8 mouse cellular contexts compared by ENCODE assay signal in genomic region chr2:91255661-91256150, GRCm38 (mm10). TPM values are rescaled to one million over a fixed set of nuclear protein-coding genes. Genes with fewer than 3 reads are reported as not detected.
A peak's percentile ranks its signal among the peaks of the same experiment; 100 is the strongest.
DNase-seq lines count a peak whose midpoint lies in the region; ATAC-seq lines count a peak whose summit lies in the region.

Gene Pacsin3 (plus strand): TSS chr2:91255954.

- peaks cover 88% of the 10 kb centered on the region for H3K27me3 ChIP-seq in liver, embryonic 12.5 days (replicated peaks)

- H3K4me1 ChIP-seq in liver, embryonic 12.5 days: peaks cover 31% of the 10 kb centered on the region

- H3K4me3 ChIP-seq in liver, embryonic 12.5 days: peak within 1 kb of the TSS; percentile 59

- peak; percentile 8 for ATAC-seq in inflammation-experienced regulatory T-cells, adult 6 months
- no peak for ATAC-seq in liver, embryonic 12.5 days

- no peak for DNase-seq in urinary bladder, adult 2 months (ENCODE audit: low spot score)
- DNase-seq in urinary bladder, adult 18-20 months (ENCODE audit: low spot score in 2 of 2): no peak
- DNase-seq in cerebellum, postnatal 10 days: peak; percentile 55 to 62
- peak; percentile 37 to 62 for DNase-seq in gastrocnemius, postnatal 36 days
- peak; percentile 61 for DNase-seq in right cerebral cortex, adult 18-20 months
- no peak for DNase-seq in urinary bladder, postnatal 4 days (ENCODE audit: low spot score in 2 of 2)

- no peaks in the 10 kb centered on the region for H3K36me3 ChIP-seq in liver, embryonic 12.5 days

- intact Hi-C loops in gastrocnemius, postnatal 36 days (cut with DNase I): no loop called here

- no peaks in the 10 kb centered on the region for H3K9me3 ChIP-seq in liver, embryonic 12.5 days (replicated peaks)

- WGBS in liver, embryonic 12.5 days (ENCODE audit: insufficient replicate concordance): 3% methylated on average over 27 of the region's 27 CpGs

- H3K27ac ChIP-seq in liver, embryonic 12.5 days: peak within 1 kb of the TSS; percentile 13; the same call in 1 of the 2 replicates

- H3K4me2 ChIP-seq in liver, embryonic 12.5 days: peak within 1 kb of the TSS; percentile 73

- H3K9ac ChIP-seq in liver, embryonic 12.5 days: peak within 1 kb of the TSS; percentile 54

RNA-seq across cellular contexts. Expression of gene Pacsin3, which starts in this region (rescaled TPM):
- 43.3 and 46.7 TPM in 2 replicates for polyA plus RNA-seq in urinary bladder, adult 2 months (2012; rRNA removed)
- total RNA-seq in gastrocnemius, postnatal 36 days (2021): 100 to 1,000 TPM; 333 to 372 TPM
- polyA plus RNA-seq in inflammation-experienced regulatory T-cells, adult 6 months (2017; shearing (Covaris generic)): under 1 TPM in 1 of 3 experiments, not detected in 2; 0.98 TPM
- 12.3 and 12.4 TPM in 2 replicates for polyA plus RNA-seq in liver, embryonic 12.5 days (2016; fragmentation: Nextera tagmentation; extraction: Ambion mirVana)

Comparison
In these comparisons a context has a peak if more than half of its experiments do, and no peak if none do; other contexts are left out.
1. Peak in ATAC-seq in inflammation-experienced regulatory T-cells, adult 6 months; RNA of the gene not detected or under 1 TPM.
2. DNase-seq: peak in cerebellum, postnatal 10 days (2 of 2), gastrocnemius, postnatal 36 days (2 of 2) and right cerebral cortex, adult 18-20 months (single experiment); none in urinary bladder, adult 2 months (single experiment), urinary bladder, adult 18-20 months (0 of 2) and urinary bladder, postnatal 4 days (0 of 2).